Mouse (Mus musculus) myocyte (in vitro differentiated cells): ENCODE results near the gene Cenpf. TPM values are rescaled to one million over a fixed set of nuclear protein-coding genes. Genes with fewer than 3 reads are reported as not detected.

Experiments
- H3K27me3 ChIP-seq: one replicate; pipeline ENCODE4 v1.6.1; 2011; ENCODE audit not compliant: control insufficient read depth, insufficient read depth, insufficient read length
- H3K36me3 ChIP-seq: one replicate; pipeline ENCODE4 v1.6.1; 2011; ENCODE audit not compliant: control insufficient read depth, insufficient read depth
- H3K4me2 ChIP-seq: one replicate; pipeline ENCODE4 v1.6.1; 2011; ENCODE audit warnings: low read depth, control low read depth
- H3K4me3 ChIP-seq: one replicate; pipeline ENCODE4 v1.5.1; 2011; ENCODE audit warnings: mild to moderate bottlenecking, control low read depth, moderate library complexity
- H3K79me2 ChIP-seq: one replicate; pipeline ENCODE4 v1.6.1; 2011; ENCODE audit not compliant: control insufficient read depth, insufficient read depth
- H3ac ChIP-seq: one replicate; pipeline ENCODE4 v1.6.1; 2011; ENCODE audit not compliant: control insufficient read depth, insufficient read length
- CEBPB ChIP-seq: IDR thresholded peaks from 2 replicates; pipeline ENCODE4 v1.6.1; 2011; ENCODE audit warnings: mild to moderate bottlenecking, moderate library complexity; ENCODE audit not compliant: poor library complexity, insufficient read depth, severe bottlenecking
- E2F4 ChIP-seq: IDR thresholded peaks from one replicate; pipeline ENCODE4 v1.6.1; 2011; ENCODE audit warnings: mild to moderate bottlenecking, control low read depth, moderate library complexity; ENCODE audit not compliant: insufficient read depth
- MAX ChIP-seq: IDR thresholded peaks from one replicate; pipeline ENCODE4 v1.6.1; 2011; ENCODE audit warnings: low read depth, mild to moderate bottlenecking, control low read depth
- MYOD1 ChIP-seq, 3 experiments: IDR thresholded peaks; one replicate each; pipeline ENCODE4 v1.6.1; 2011; ENCODE audit warnings: control low read depth in 2 of 3, low read depth in 2 of 3, mild to moderate bottlenecking in 2 of 3, moderate library complexity in 1 of 3; ENCODE audit not compliant: insufficient read length in 2 of 3, control insufficient read depth in 1 of 3
- MYOG ChIP-seq, 3 experiments: IDR thresholded peaks; one replicate each; pipeline ENCODE4 v1.6.1; 2011; ENCODE audit warnings: control low read depth in 2 of 3, low read depth in 2 of 3, mild to moderate bottlenecking in 2 of 3; ENCODE audit not compliant: insufficient read length in 2 of 3, control insufficient read depth in 1 of 3, insufficient read depth in 1 of 3
- POLR2A ChIP-seq: IDR thresholded peaks from one replicate; pipeline ENCODE4 v1.6.1; 2011; ENCODE audit warnings: low read depth, mild to moderate bottlenecking, control low read depth, moderate library complexity; ENCODE audit not compliant: insufficient read length
- POLR2AphosphoS2 ChIP-seq: IDR thresholded peaks from one replicate; pipeline ENCODE4 v1.6.1; 2011; ENCODE audit warnings: low read depth, control low read depth; ENCODE audit not compliant: insufficient read length
- REST ChIP-seq: IDR thresholded peaks from one replicate; pipeline ENCODE4 v1.6.1; 2011; ENCODE audit warnings: mild to moderate bottlenecking, control low read depth, moderate library complexity; ENCODE audit not compliant: insufficient read depth, insufficient read length
- SRF ChIP-seq: IDR thresholded peaks from one replicate; pipeline ENCODE4 v1.6.1; 2011; ENCODE audit warnings: low read depth; ENCODE audit not compliant: control insufficient read depth, insufficient read length
- TCF12 ChIP-seq: IDR thresholded peaks from one replicate; pipeline ENCODE4 v1.6.1; 2011; ENCODE audit warnings: mild to moderate bottlenecking, control low read depth; ENCODE audit not compliant: poor library complexity, insufficient read depth, severe bottlenecking
- TCF3 ChIP-seq: IDR thresholded peaks from one replicate; pipeline ENCODE4 v1.6.1; 2011; ENCODE audit warnings: low read depth, control low read depth; ENCODE audit not compliant: insufficient read length
- USF1 ChIP-seq: IDR thresholded peaks from one replicate; pipeline ENCODE4 v1.6.1; 2011; ENCODE audit warnings: low read depth, mild to moderate bottlenecking, control low read depth, moderate library complexity
- polyA plus RNA-seq: library from polyadenylated mRNA; unstranded; fragments of >200 nt; fragmentation: generic; extraction: Trizol; gene quantifications from one replicate; pipeline ENCODE4 v1.2.1, GENCODE M21; 2012; ENCODE audit warnings: missing spikeins

Cenpf gene
- polyA plus RNA-seq, 1 experiment = 2.2 TPM

- TF ChIP-seq TCF12 = no peak
- no peak for TF ChIP-seq POLR2A
- no peak for TF ChIP-seq USF1
- TF ChIP-seq SRF = no peak
- TF ChIP-seq CEBPB = no peak
- TF ChIP-seq POLR2AphosphoS2 = no peak
- no peak for TF ChIP-seq REST
- TF ChIP-seq E2F4 = no peak
- no peak for TF ChIP-seq MAX
- no peak for TF ChIP-seq MYOG (IDR thresholded peaks at IDR 0.05; ENCODE audit: control insufficient read depth in 1 of 3, insufficient read depth in 1 of 3, insufficient read length in 2 of 3, low read depth in 2 of 3)
- H3ac ChIP-seq = no peak overlapping the region
- no peaks in the 10 kb centered on the region for H3K27me3 ChIP-seq
- H3K4me2 ChIP-seq = no peak overlapping the region
- no peaks in the 10 kb centered on the region for H3K79me2 ChIP-seq
- peaks cover 48% of the 10 kb centered on the region for H3K36me3 ChIP-seq
- H3K4me3 ChIP-seq = no peak overlapping the region
Measured at GRCm38 (mm10) chr1:189644700-189645345, 43.1 kb downstream of the Cenpf start.

DNA sequence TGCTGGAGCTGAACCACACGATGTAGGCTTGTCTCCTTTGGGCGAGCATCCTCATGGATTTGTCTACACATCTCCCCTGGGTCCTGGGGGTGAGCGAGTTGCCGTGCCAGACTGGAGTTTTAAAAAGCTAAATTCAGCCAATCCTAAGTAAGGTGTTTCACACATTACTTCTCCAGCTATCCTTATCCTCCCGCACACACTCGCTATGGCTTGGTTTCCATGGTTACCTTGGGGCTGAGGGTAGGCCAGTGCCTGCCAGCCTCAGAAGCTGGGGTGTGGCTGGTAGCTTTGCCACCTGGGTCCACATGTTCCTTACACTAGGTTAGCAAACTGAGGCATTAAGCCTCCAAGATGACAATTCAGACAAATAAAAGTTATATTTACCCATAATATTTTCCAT is 48.3 kb downstream of the Cenpf start:
- peaks cover 26% of the 10 kb centered on the region for H3K36me3 ChIP-seq
- H3ac ChIP-seq = no peak overlapping the region
- no peaks in the 10 kb centered on the region for H3K79me2 ChIP-seq
- no peaks in the 10 kb centered on the region for H3K27me3 ChIP-seq
- no peak overlapping the region for H3K4me3 ChIP-seq
- no peak overlapping the region for H3K4me2 ChIP-seq
- TF ChIP-seq MAX (no peak), POLR2AphosphoS2 (peak; percentile 50), CEBPB (no peak), REST (no peak), TCF12 (no peak), POLR2A (no peak), MYOG (IDR thresholded peaks at IDR 0.05; ENCODE audit: control insufficient read depth in 1 of 3, insufficient read depth in 1 of 3, insufficient read length in 2 of 3, low read depth in 2 of 3) (no peak), TCF3 (no peak), SRF (no peak)

DNA sequence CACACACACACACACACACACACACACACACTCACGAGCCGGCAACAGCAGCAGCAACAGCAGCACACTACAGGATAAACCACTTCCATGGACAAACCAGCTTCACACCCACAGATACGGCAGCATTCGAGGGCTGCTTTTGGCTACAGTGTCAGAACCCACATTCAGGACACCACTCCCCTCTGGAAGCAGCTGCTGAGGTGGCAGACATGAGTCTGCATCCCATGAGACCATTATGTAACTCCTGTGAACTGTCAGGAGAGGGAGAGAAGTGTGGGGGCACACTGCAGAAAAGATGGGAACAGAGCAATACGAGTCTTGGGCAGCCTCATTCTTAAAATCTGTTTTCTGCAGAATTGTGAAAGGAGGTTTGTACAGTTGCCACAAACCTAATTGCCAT is 54.1 kb downstream of the Cenpf start:
- no peaks in the 10 kb centered on the region for H3K79me2 ChIP-seq
- H3K4me3 ChIP-seq = no peak overlapping the region
- no peaks in the 10 kb centered on the region for H3K36me3 ChIP-seq
- TF ChIP-seq POLR2A = no peak
- TF ChIP-seq MYOD1 (IDR thresholded peaks at IDR 0.05; ENCODE audit: control insufficient read depth in 1 of 3, insufficient read length in 2 of 3, low read depth in 2 of 3) = peak in 2 of 3 experiments; percentile 30 to 43
- TF ChIP-seq E2F4 = no peak
- TF ChIP-seq CEBPB = no peak
- TF ChIP-seq POLR2AphosphoS2 = no peak
- H3K4me2 ChIP-seq = no peak overlapping the region
- H3ac ChIP-seq = no peak overlapping the region
- no peaks in the 10 kb centered on the region for H3K27me3 ChIP-seq

DNA sequence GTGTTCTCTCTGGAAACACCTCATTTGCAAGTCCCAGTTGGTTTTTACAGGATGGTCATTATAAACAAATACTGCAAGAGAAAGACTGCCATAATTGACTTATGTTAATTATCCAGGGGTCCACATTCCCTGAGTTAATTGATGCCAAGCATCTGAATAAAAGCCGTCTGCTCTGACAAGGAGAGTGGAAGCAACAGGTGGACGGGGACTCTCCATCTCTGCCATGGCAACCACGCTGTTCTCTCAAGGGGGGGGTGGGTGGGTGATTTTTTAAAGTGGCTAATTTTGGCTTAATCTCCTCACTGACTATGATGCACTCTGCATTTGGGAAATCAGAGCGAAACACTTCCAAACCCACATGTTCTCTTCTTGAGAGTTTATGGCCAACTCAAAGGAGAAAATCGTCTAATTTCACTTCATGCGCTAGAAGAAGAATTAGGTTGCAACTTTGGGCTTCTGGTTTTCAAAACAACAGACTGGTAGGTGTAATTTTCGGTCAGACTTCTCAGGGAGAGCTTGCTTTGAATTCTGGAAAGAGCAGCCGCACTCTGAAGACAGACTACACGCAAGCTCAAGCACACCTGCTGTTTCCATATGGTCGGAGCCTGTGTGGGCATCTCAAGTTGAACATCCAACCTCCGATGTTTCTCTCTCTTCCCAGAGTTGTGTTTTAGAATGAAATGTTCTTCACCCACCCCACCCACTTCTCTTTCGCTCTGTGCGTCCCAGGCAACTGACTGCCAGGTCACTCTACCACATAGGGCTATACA is 55.8 kb downstream of the Cenpf start:
- Histone ChIP-seq H3K79me2 (no peaks in the 10 kb centered on the region), H3K27me3 (no peaks in the 10 kb centered on the region), H3K4me3 (no peak overlapping the region), H3ac (no peak overlapping the region), H3K4me2 (no peak overlapping the region), H3K36me3 (no peaks in the 10 kb centered on the region)
- TF ChIP-seq MYOD1 (IDR thresholded peaks at IDR 0.05; ENCODE audit: control insufficient read depth in 1 of 3, insufficient read length in 2 of 3, low read depth in 2 of 3) (peak in 2 of 3 experiments; percentile 36 to 39), TCF12 (no peak), MYOG (IDR thresholded peaks at IDR 0.05; ENCODE audit: control insufficient read depth in 1 of 3, insufficient read depth in 1 of 3, insufficient read length in 2 of 3, low read depth in 2 of 3) (no peak)

DNA sequence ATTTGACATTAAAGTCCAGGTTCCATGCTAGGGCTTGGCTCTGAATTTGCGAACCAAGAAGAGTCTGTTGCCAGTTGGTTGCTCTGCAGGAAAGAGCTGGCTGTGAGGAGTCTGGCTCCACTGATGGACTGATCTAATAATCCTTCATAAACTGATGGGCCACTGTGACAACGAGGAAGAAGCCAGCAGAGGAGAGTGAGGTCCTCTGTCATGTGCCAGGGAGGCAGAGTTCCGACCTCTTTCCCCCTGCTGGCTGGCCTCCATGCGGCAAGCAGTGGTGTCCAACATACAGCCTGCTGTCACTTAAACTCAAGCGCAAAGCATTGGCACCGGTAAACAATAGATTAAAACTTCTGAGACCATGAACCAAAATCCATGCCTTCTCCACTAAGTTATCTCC is 57.9 kb downstream of the Cenpf start:
- H3K79me2 ChIP-seq = no peaks in the 10 kb centered on the region
- TF ChIP-seq TCF12 = no peak
- no peak for TF ChIP-seq POLR2AphosphoS2
- TF ChIP-seq E2F4 = no peak
- no peak for TF ChIP-seq MAX
- TF ChIP-seq SRF = no peak
- no peak for TF ChIP-seq USF1
- no peak for TF ChIP-seq CEBPB
- TF ChIP-seq MYOG (IDR thresholded peaks at IDR 0.05; ENCODE audit: control insufficient read depth in 1 of 3, insufficient read depth in 1 of 3, insufficient read length in 2 of 3, low read depth in 2 of 3) = no peak
- no peak for TF ChIP-seq REST
- no peak for TF ChIP-seq TCF3
- TF ChIP-seq POLR2A = no peak
- H3K36me3 ChIP-seq = no peaks in the 10 kb centered on the region
- H3K4me3 ChIP-seq = no peak overlapping the region
- no peaks in the 10 kb centered on the region for H3K27me3 ChIP-seq
- H3ac ChIP-seq = no peak overlapping the region
- no peak overlapping the region for H3K4me2 ChIP-seq
